Mouse (Mus musculus) spleen, adult 18-20 months (tissue): Measurements from ENCODE around the gene Egfem1.

Source experiments
- DNase-seq, 2 experiments: peaks; one replicate each; pipeline ENCODE4 v3.0.0; 2022; ENCODE audit warnings: mixed read lengths in 2 of 2

The Egfem1 gene

DNA sequence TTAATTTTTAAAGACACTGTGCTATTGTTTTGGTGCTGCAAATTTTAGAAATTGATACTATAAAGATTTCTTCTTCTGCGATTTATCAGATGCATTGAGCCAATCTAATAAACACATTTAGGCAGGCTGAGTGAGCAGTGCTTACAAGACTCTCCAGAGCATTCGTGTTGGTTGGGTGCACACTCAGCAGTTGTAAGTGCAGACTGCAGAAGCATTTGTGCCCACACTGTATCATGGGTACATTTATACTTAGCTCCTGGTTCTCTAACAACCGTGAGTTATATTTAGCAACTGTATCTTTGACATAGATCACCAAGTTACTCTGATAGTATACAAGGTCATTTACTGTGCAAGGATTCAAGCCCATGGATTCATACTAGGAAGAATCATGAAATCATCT lies 264.0 kb downstream of the Egfem1 start:
- no peak for DNase-seq

DNA sequence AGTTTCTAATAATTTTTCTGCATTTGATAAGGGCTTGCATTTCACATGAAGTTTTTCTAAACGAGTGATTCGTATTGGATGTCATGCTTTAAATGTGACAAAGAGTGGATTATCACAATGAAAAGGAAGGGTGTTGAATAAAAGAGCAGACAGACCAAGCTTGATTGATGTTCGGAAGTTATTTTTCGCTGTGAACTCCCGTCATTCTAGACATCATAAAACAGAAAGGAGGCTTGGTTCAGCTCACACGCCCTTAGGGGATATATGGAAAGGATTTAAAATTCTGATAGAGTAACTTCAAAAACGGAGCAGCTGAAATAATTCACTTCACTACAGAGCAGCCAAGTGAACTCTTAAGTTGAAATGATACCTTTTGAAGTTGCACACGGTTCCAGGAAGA lies 285.1 kb downstream of the Egfem1 start:
- DNase-seq: no peak

- DNase-seq: no peak
These were observed 288.7 kb downstream of the Egfem1 start for GRCm38 (mm10) chr3:29370519-29370918.

DNA sequence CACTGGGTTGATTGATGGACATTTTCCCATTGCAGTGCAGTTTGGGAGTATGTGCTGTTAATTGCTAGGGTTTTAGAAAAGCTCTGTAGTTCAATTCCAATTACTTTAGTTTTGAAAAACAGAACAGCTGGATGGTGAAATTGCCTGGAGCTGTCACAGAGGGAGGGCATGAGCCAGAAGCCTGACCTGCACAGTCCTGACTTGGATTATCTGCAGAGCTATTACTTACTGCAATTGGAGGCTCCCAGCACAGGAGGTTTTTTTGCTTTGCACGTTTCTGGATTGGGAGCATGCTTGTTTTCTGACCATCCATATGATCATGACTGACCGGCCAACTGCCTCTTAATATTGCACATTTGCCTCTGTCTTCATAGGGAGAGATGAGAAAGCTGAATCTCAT lies 299.4 kb downstream of the Egfem1 start:
- no peak for DNase-seq

GRCm38 (mm10) chr3:29399064-29399463 lies 317.2 kb downstream of the Egfem1 start:
- no peak for DNase-seq

- DNase-seq: no peak
These were observed 339.8 kb downstream of the Egfem1 start for GRCm38 (mm10) chr3:29421634-29422033.

DNA sequence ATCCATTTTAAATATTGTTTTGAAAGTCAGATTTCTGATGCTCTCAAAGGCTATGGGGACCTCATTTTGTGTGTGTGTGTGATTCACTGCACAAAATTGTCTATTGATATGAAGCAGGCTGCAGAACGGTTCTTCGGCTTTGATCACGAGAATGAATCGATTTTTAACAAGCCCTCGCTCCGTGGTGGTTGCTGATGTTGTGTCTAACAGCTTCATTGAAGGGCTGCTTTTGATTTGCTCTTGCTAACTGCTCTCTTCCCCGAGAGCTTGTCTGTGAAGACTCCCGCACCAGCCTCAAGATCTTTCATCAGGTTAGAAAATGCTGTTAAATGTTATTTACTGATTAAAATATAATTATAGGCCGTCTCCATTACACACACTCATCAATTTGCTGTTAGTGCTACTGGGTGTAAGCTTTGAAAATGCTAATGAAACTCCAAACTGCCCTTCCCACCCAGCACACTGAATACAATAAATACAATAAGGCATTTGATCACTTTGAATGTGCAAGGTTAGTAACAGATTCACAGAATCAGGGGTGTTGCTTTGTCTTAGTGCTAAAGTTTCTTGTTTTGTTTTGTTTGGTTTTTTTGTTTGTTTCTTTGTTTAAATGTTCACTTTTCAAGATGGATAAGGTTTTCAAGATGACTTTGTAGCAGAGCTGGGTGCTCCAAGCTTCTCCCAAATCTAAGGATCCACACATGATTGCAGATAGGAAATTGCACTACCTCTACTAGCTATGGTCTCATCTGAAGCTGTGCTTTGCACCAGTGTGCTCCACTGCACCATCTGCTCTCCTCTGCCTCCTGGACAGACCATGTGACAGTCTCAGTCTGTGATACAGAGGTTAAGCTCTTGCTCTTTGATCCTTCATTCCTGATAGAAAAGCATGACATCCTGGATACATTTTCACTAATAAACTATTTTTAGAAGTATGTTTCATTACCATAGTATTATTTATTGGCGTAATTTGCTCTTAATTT lies 350.6 kb downstream of the Egfem1 start:
- DNase-seq: no peak

GRCm38 (mm10) chr3:29443024-29443423 lies 361.2 kb downstream of the Egfem1 start:
- no peak for DNase-seq

GRCm38 (mm10) chr3:29444661-29445060 lies 362.8 kb downstream of the Egfem1 start:
- no peak for DNase-seq

- DNase-seq: no peak
These were observed 364.3 kb downstream of the Egfem1 start for GRCm38 (mm10) chr3:29446081-29446480.

GRCm38 (mm10) chr3:29448829-29449406 lies 367.1 kb downstream of the Egfem1 start:
- DNase-seq: no peak

DNA sequence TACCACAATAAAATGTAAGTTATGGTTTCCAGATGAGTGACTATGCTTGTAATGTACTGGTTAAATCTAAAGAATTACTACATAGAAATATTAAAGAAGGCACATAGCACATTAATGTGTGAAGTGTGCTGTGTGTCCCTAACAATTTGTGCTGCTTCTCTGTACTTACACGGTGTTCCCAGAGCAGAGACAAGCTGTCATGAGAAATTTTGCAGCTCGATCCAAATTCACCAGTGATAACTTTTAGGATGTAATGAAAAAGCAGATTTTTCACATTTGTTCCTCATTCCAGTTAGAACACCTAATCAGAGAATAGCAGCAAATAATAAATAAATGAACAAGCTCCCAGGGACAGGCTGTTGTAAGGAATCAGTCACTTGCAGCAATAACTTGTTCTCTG lies 416.4 kb downstream of the Egfem1 start:
- DNase-seq: no peak

DNA sequence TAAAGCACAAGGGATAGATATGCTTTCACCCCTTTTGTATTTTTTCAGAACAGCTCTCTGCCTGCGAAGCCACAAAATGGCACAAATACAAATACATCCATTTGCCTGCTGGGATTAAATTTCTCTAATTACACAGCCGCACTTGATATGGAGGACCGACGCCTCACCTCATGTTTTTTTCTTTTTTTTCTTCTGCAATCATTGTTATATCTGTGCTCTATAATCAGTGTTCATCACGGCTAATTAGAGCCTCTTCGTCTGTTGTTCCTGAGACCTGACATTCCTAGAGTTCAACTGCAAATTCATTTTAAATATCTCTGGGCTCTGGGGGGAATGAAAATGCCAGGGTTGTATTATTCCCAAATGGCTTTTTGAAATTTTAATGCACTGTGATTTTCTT lies 417.4 kb downstream of the Egfem1 start:
- DNase-seq: no peak

DNA sequence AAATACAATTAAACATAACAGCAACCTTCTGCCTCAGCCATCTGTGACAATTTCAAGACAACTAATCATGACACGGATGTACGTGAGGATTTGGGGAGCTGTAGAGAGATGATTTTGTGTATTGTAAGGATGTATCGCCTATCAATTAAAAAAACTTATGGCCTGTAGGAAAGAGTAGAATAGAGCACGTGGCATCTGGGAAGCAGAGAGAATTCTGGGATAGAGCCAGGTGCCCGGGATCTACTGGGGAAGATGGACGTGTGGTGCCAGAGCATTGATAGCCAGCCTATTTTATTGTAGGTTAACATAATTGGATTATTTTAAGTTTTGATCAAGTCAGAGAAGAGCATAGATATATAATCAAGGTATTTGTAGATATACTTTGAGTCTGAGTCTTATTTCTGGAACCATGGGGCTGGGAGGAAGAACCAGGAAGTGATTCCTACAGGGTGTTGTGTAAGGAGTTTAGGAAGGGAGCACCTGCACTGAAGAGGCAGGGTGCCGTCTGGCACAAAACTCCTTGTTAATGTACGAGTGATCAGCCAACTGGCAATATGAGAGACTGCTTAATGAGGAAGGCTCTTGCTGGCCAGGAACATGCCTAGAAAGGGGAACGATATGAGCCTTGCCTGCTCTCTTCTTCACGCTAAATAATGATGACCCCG lies 443.6 kb downstream of the Egfem1 start:
- no peak for DNase-seq

DNA sequence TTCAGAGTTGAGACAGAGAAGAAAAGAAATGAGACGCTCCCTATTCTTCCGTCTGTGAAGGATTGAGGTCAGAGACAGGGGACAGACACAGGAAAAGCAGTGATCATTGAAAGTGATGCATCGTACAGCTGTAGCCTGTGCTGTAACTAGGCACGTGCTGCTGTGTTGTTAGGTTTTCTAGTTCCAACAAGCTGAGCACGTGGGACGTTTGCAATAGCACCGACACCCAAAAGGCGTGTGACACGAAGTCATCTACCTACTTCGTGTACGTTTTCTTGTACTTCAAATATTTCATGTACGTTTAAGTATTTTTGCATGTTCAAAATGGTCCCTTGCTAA lies 444.1 kb downstream of the Egfem1 start:
- DNase-seq: no peak

GRCm38 (mm10) chr3:29539211-29539610 lies 457.4 kb downstream of the Egfem1 start:
- DNase-seq: no peak

GRCm38 (mm10) chr3:29539902-29540301 lies 458.1 kb downstream of the Egfem1 start:
- no peak for DNase-seq

GRCm38 (mm10) chr3:29541477-29542079 lies 459.8 kb downstream of the Egfem1 start:
- DNase-seq: no peak

- no peak for DNase-seq
These were observed 462.2 kb downstream of the Egfem1 start for GRCm38 (mm10) chr3:29544056-29544455.

GRCm38 (mm10) chr3:29563171-29563570 lies 481.3 kb downstream of the Egfem1 start:
- no peak for DNase-seq

DNA sequence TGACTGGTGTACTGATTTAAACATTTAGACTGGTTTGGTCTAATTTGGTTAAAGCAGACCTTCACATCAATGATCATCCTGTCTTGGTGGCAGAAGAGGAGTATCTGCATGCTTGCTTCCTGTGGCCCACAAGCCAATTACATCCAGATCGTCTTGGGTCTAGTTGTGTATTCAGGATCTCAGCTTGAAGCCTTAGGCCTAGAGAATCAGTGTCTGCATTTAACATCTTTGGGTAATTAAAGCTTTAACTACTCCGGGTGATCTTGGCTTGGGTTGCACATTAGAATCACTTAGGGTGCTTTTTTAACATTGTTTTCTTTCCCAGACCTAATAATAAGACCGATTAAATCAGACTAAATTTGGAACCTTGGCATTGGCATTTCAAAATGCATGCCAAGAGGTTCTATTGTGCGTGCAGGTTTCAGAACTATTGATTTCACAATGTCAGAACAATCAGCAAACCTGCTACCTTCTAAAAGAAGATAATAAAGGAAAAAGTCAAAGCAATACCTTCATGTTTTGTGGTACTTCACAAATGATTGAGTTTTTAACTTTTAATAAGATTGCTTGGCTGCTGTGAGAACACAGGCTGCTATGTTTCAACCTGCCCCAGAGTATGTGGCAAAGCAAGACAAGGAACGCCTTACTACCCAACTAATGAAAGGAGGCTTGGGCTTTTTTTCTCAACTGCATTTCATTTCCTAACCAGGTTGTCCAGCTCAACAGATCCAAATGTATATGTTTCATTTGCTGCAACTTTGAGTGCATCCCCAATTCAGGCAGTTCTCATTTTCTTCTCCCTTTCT lies 496.4 kb downstream of the Egfem1 start:
- DNase-seq: no peak

DNA sequence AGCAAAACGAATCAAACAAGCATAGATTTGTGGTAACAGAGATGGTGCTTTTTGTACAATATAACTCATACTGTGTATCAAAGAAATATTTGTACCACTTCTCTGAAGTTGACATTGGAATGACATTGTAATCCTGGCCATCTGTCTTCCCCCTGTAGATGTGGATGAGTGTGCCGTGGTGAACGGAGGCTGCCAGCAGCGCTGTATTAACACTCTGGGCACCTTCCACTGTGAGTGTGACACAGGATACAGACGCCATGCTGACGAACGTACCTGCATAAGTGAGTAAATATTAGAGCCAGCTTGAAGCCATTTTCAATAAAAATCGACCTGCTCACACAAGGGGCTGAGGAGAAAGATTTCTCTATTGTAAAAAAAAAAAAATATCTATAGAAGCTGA lies 500.9 kb downstream of the Egfem1 start:
- DNase-seq: no peak

DNA sequence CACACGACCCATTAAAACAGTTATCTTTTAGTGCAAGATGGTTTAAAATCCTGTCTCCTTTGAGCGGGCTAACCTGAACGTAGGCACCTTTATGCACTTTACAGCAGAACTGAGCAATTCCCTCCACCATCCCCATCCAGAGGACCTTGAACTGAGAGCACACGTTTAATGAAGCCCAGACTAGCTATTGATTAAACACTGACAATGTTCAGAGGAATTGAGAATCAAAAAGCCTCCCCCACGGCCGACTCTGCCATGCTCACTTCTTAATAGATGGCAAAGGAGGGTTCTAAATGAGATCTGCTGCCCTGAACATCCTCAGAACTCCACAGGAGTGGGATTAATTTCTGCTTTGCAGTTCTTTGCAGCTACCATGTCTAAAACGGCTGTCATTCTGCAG lies 520.3 kb downstream of the Egfem1 start:
- DNase-seq: no peak
